Mouse (Mus musculus) bone marrow macrophage, adult 2 months (primary cell): ENCODE results near the gene Irak3.

Source experiments
- CTCF ChIP-seq: IDR thresholded peaks from 2 replicates; pipeline ENCODE4 v1.5.1; 2012; ENCODE audit warnings: low read depth, mild to moderate bottlenecking, low read length, moderate library complexity
- POLR2A ChIP-seq: IDR thresholded peaks from 2 replicates; pipeline ENCODE4 v1.6.1; 2012; ENCODE audit warnings: mild to moderate bottlenecking, low read depth, low read length, borderline replicate concordance

DNA sequence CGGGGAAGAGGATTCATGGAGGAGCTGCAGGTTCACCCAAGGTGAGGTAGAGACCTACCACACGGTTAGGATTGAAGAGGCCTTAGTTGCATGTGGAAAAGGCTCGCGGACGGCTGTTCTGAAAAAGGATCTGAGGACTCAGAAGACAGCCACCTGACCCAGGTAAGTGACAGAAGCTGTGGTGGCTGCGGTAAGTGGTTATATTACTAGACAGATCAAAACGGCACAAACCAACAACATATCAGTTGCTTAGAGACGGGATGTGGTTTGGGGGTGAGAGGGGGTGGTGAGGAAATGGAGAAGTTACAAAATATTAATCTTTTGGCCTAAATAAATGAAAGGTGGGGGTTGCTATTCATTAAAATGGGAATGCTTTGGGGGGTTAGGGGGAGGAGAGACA lies 8.7 kb downstream of the Irak3 start:
- TF ChIP-seq POLR2A (no peak), CTCF (no peak)
